Mouse (Mus musculus): ENCODE data around the gene Celf2. TPM values are rescaled to one million over a fixed set of nuclear protein-coding genes. Genes with fewer than 3 reads are reported as not detected.

Gene Celf2
- polyA plus RNA-seq, 1 experiment from 2014 or later: 131 TPM

- WGBS: 65% methylated on average over 6 of the region's 6 CpGs
- H3K36me3 ChIP-seq: no peaks in the 10 kb centered on the region
- no peaks in the 10 kb centered on the region for H3K9me3 ChIP-seq
- H3K4me1 ChIP-seq: peaks cover 42% of the 10 kb centered on the region
- H3K4me3 ChIP-seq: no peak overlapping the region
- H3K27me3 ChIP-seq: no peaks in the 10 kb centered on the region
- ATAC-seq (ENCODE audit: low FRiP score, low read depth): no peak
- H3K9ac ChIP-seq (replicated peaks): no peak overlapping the region
- peak overlapping the region; percentile 35; the same call in 1 of the 2 replicates for H3K27ac ChIP-seq (replicated peaks)
- peak overlapping the region; percentile 52 for H3K4me2 ChIP-seq (replicated peaks)
Measured at GRCm38 (mm10) chr2:6880941-6881575, 628.3 kb downstream of the Celf2 start.

DNA sequence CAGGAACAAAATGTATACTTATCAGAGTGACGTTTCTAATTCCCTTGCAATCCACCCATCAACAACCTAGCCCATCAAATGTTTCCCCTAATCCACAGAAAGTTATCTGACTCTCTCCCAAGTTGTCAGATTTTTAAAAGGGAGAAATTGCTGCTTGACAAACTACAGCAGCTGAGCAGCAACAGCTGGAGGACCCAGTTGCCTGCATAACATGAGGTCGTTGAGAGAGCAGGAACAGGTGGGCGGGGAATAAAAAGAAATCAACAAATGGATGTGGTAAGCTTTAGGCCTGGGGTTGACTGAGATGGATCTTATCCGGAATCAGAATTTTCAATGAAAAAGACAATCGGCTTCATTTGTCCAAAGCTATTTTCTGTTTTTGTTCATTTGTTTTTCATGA is 632.3 kb downstream of the Celf2 start:
- no peak overlapping the region for H3K27ac ChIP-seq (replicated peaks)
- no peak overlapping the region for H3K9ac ChIP-seq (replicated peaks)
- no peaks in the 10 kb centered on the region for H3K27me3 ChIP-seq
- WGBS: 72% methylated on average over 5 of the region's 5 CpGs
- H3K36me3 ChIP-seq: no peaks in the 10 kb centered on the region
- H3K4me3 ChIP-seq: no peak overlapping the region
- no peak for ATAC-seq (ENCODE audit: low FRiP score, low read depth)
- H3K4me2 ChIP-seq (replicated peaks): no peak overlapping the region
- H3K4me1 ChIP-seq: peaks cover 50% of the 10 kb centered on the region
- H3K9me3 ChIP-seq: no peaks in the 10 kb centered on the region

- no peak overlapping the region for H3K9ac ChIP-seq (replicated peaks)
- H3K4me3 ChIP-seq: no peak overlapping the region
- 49% methylated on average over 5 of the region's 5 CpGs for WGBS
- H3K4me2 ChIP-seq (replicated peaks): no peak overlapping the region
- H3K4me1 ChIP-seq: peaks cover 44% of the 10 kb centered on the region
- no peaks in the 10 kb centered on the region for H3K9me3 ChIP-seq
- no peaks in the 10 kb centered on the region for H3K27me3 ChIP-seq
- no peak for ATAC-seq (ENCODE audit: low FRiP score, low read depth)
- 0 out of 2 replicates have a peak overlapping the region, but pooled peaks have one; percentile 15 for H3K27ac ChIP-seq (replicated peaks)
- no peaks in the 10 kb centered on the region for H3K36me3 ChIP-seq
Measured at GRCm38 (mm10) chr2:6876547-6876946, 632.8 kb downstream of the Celf2 start.

DNA sequence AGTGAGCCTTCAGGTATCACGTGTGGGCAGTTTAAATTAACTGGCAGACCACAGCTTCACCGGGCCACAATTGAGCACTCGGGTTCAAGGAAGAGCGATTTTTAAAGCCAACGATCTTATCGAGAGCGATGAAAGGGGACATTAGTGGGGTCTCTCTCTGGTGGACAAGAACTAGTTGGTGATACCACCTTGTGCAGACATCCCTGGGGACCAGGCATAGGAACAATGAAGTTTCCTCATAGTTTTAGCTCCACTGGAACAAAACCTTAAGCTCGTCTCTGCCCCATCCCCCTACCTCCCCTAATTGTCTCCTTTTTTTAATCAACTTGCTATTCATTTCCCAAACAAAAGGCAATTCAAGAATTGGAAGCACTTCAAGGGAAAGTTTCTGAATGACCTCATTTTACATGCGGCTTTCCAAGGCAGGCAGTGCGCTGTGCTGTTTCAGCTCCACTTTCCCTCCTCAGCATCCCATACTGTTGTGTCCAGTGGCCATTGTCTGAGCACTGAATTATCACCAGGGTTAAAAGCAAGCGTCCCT is 634.2 kb downstream of the Celf2 start:
- H3K9ac ChIP-seq (replicated peaks): no peak overlapping the region
- no peaks in the 10 kb centered on the region for H3K27me3 ChIP-seq
- no peaks in the 10 kb centered on the region for H3K9me3 ChIP-seq
- peak overlapping the region; percentile 42 for H3K27ac ChIP-seq (replicated peaks)
- no peak overlapping the region for H3K4me3 ChIP-seq
- no peaks in the 10 kb centered on the region for H3K36me3 ChIP-seq
- 5% methylated on average over 11 of the region's 11 CpGs for WGBS
- peaks cover 45% of the 10 kb centered on the region for H3K4me1 ChIP-seq
- ATAC-seq (ENCODE audit: low FRiP score, low read depth): peak; percentile 43
- H3K4me2 ChIP-seq (replicated peaks): peak overlapping the region; percentile 40

DNA sequence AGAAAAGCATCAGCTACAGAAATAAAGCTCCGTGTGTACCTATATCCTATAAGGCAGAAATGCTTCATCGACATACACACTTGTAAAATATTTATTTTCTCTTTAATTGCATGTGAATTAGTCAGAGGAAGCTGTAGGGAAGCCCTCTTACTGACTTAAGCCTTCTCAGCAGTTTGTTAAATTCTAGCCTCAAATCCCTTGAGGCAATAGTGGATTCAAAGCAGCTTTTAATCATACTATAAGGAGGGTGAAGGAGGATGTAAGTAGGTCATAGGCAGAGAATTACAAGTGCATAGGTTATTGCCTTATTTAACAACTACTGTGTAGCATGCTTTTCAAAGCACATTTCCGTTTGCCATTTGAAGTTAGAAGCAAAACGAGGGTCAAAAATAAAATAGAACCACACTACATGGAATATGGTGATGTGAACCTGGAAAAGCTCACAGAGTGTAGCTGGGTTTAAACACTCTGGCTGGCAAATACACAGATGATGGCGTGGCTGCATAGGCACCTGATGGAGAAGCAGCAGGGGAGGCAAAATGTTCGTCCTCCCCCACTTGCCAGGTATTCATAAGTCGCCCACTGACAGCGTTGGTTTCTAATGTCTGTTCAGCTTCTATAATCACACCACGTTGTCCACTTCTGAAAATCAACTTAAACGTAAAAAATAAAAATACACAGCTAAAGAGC is 635.0 kb downstream of the Celf2 start:
- WGBS: 21% methylated on average over 10 of the region's 10 CpGs
- no peaks in the 10 kb centered on the region for H3K36me3 ChIP-seq
- H3K27ac ChIP-seq (replicated peaks): peak overlapping the region; percentile 36; the same call in 1 of the 2 replicates
- ATAC-seq (ENCODE audit: low FRiP score, low read depth): no peak
- peak overlapping the region; percentile 40 for H3K4me2 ChIP-seq (replicated peaks)
- H3K4me3 ChIP-seq: no peak overlapping the region
- H3K27me3 ChIP-seq: no peaks in the 10 kb centered on the region
- H3K9ac ChIP-seq (replicated peaks): no peak overlapping the region
- H3K4me1 ChIP-seq: peaks cover 49% of the 10 kb centered on the region
- H3K9me3 ChIP-seq: no peaks in the 10 kb centered on the region

GRCm38 (mm10) chr2:6873711-6874110 is 635.7 kb downstream of the Celf2 start:
- Histone ChIP-seq H3K27ac (replicated peaks) (no peak overlapping the region), H3K36me3 (no peaks in the 10 kb centered on the region), H3K9me3 (no peaks in the 10 kb centered on the region), H3K27me3 (no peaks in the 10 kb centered on the region), H3K4me1 (peaks cover 54% of the 10 kb centered on the region), H3K4me3 (no peak overlapping the region), H3K9ac (replicated peaks) (no peak overlapping the region), H3K4me2 (replicated peaks) (0 out of 2 replicates have a peak overlapping the region, but pooled peaks have one; percentile 3)
- ATAC-seq (ENCODE audit: low FRiP score, low read depth): no peak
- 74% methylated on average over 1 of the region's 1 CpGs for WGBS

- H3K4me1 ChIP-seq: peaks cover 58% of the 10 kb centered on the region
- ATAC-seq (ENCODE audit: low FRiP score, low read depth): no peak
- 7% methylated on average over 10 of the region's 10 CpGs for WGBS
Measured at GRCm38 (mm10) chr2:6872894-6873255, 636.5 kb downstream of the Celf2 start.

DNA sequence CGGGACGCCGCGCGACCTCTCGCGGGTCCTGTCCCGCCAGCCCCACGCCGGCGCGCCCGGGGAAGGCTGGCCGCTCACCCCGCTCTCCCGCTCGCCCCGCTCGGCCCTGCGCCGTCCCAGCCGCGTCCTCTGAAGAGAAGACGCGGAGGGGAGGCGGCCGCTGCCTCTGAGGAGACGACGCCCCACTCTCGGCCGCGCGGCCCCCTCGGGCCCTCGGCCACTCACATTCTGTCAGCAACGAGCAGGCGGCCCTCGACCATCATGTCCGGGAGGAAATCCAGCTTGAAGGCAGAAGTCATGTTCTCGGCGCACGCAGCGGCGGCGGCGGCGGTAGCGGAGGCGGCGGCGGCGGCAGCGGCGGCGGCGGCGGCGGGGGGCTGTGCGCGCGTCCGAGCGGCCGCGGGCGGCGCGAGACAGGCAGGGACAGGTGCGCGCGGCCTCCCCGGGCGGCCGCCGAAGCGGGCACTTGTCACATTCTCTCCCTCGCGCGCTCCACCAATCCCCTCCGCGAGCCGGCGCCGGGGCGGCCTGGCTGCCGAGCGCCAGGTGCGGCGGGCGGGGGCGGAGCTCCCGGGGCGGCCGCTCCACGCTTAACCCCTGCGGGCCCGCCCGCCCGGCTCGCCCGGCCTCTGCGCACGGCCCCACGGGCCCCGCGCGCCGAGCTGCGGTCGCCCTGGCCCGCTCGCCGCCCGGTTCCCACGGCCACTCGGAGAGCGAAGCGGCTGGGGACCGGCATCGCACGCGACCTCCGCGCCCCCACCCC is 637.1 kb downstream of the Celf2 start:
- Histone ChIP-seq H3K27me3 (no peaks in the 10 kb centered on the region), H3K4me3 (peak overlapping the region; percentile 79), H3K36me3 (no peaks in the 10 kb centered on the region), H3K27ac (replicated peaks) (peak overlapping the region; percentile 94), H3K4me2 (replicated peaks) (peak overlapping the region; percentile 86), H3K4me1 (peaks cover 62% of the 10 kb centered on the region), H3K9me3 (no peaks in the 10 kb centered on the region), H3K9ac (replicated peaks) (peak overlapping the region; percentile 98)
- peak; percentile 90 for ATAC-seq (ENCODE audit: low FRiP score, low read depth)
- under 1% methylated on average over 49 of the region's 124 CpGs for WGBS

More at GRCm38 (mm10) chr2:6872894-6873255, 636.5 kb downstream of the Celf2 start:
- peak overlapping the region; percentile 98 for H3K9ac ChIP-seq (replicated peaks)
- H3K36me3 ChIP-seq: no peaks in the 10 kb centered on the region
- H3K27ac ChIP-seq (replicated peaks): peak overlapping the region; percentile 94
- H3K4me2 ChIP-seq (replicated peaks): peak overlapping the region; percentile 86
- H3K4me3 ChIP-seq: peak overlapping the region; percentile 79
- no peaks in the 10 kb centered on the region for H3K27me3 ChIP-seq
- no peaks in the 10 kb centered on the region for H3K9me3 ChIP-seq

- no peaks in the 10 kb centered on the region for H3K36me3 ChIP-seq
- peak overlapping the region; percentile 86 for H3K4me2 ChIP-seq (replicated peaks)
- H3K9ac ChIP-seq (replicated peaks): peak overlapping the region; percentile 98
- H3K27me3 ChIP-seq: no peaks in the 10 kb centered on the region
- no peaks in the 10 kb centered on the region for H3K9me3 ChIP-seq
- H3K4me1 ChIP-seq: peaks cover 61% of the 10 kb centered on the region
- WGBS: 4% methylated on average over 26 of the region's 40 CpGs
- peak overlapping the region; percentile 94 for H3K27ac ChIP-seq (replicated peaks)
- peak overlapping the region; percentile 79 for H3K4me3 ChIP-seq
- peak; percentile 41 for ATAC-seq (ENCODE audit: low FRiP score, low read depth)
Measured at GRCm38 (mm10) chr2:6871281-6872130, 637.9 kb downstream of the Celf2 start.

- Histone ChIP-seq H3K4me1 (peaks cover 53% of the 10 kb centered on the region), H3K27ac (replicated peaks) (no peak overlapping the region), H3K4me2 (replicated peaks) (peak overlapping the region; percentile 86), H3K9ac (replicated peaks) (no peak overlapping the region), H3K9me3 (no peaks in the 10 kb centered on the region), H3K4me3 (no peak overlapping the region), H3K36me3 (no peaks in the 10 kb centered on the region), H3K27me3 (no peaks in the 10 kb centered on the region)
- WGBS: 56% methylated on average over 9 of the region's 9 CpGs
- no peak for ATAC-seq (ENCODE audit: low FRiP score, low read depth)
Measured at GRCm38 (mm10) chr2:6869956-6870710, 639.2 kb downstream of the Celf2 start.

GRCm38 (mm10) chr2:6867297-6867696 is 642.1 kb downstream of the Celf2 start:
- Histone ChIP-seq H3K4me1 (peaks cover 38% of the 10 kb centered on the region), H3K9ac (replicated peaks) (no peak overlapping the region), H3K4me2 (replicated peaks) (no peak overlapping the region)

More at GRCm38 (mm10) chr2:6867297-6867696, 642.1 kb downstream of the Celf2 start:
- no peak for ATAC-seq (ENCODE audit: low FRiP score, low read depth)
- no peak overlapping the region for H3K27ac ChIP-seq (replicated peaks)
- no peaks in the 10 kb centered on the region for H3K9me3 ChIP-seq
- WGBS: 38% methylated on average over 4 of the region's 4 CpGs
- no peaks in the 10 kb centered on the region for H3K36me3 ChIP-seq
- no peaks in the 10 kb centered on the region for H3K27me3 ChIP-seq
- no peak overlapping the region for H3K4me3 ChIP-seq

Data from midbrain, embryonic 12.5 days (tissue).